Mouse (Mus musculus) liver, postnatal 0 days (tissue): ENCODE results near the gene Dip2a.

Experiments
- CTCF ChIP-seq: sonication (generic); IDR thresholded peaks from 2 replicates; pipeline ENCODE4 v1.5.1; 2016; ENCODE audit warnings: antibody characterized with exemption, low read depth
- EP300 ChIP-seq: IDR thresholded peaks from 2 replicates; pipeline ENCODE4 v1.6.1; 2016; ENCODE audit warnings: antibody characterized with exemption, low read depth, mild to moderate bottlenecking

- TF ChIP-seq CTCF (no peak), EP300 (no peak)
Measured at GRCm38 (mm10) chr10:76288268-76288993, 56.7 kb downstream of the Dip2a start.
